Mouse (Mus musculus): ENCODE data around the gene Pip5k1a. TPM values are rescaled to one million over a fixed set of nuclear protein-coding genes. Genes with fewer than 3 reads are reported as not detected.
A peak's percentile ranks its signal among the peaks of the same experiment; 100 is the strongest.

Gene Pip5k1a
- polyA plus RNA-seq, 1 experiment from 2014 or later, result 12.2 TPM

DNA sequence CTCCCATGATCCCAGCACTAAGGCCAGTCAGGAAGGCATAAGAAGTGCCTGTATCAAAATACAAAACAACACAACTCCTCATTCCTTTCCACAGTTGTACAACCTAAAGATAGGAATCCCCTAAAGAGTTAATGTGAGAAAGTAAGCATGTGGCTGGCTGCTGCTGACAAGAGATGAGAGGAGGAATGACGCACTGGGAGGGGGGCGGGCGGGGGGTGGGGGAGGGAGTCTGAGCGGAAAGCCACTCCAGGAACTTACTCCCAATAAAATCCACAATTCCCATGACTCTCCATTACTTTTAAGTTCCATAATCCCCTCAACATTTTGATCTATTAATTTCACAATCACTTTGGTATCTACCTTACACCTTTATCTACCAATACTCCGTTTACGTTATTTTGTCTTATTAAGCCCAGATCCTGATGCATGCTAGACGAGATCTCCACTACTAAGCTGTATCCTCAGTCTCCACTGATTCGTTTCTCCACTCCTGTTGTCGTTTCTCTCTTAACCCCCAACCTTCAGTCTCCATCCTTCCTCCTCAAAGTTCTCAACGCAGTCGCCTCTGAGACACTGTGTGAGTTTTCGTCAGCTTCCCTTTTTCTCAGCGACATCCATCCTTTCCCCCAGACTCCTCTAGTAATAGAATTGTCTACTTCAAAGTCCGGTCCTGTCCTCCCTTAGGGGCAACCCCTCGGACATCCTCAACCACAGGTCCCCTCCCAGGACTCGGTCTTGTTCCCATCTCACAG is 968 bp downstream of the Pip5k1a start:
- WGBS, result 1% methylated on average over 16 of the region's 16 CpGs
- Histone ChIP-seq H3K4me2 (ENCODE audit: low read depth, low read length) (peak overlapping the region; percentile 76), H3K4me1 (ENCODE audit: control insufficient read depth, insufficient read depth, low read length) (peaks cover 10% of the 10 kb centered on the region), H3K9me3 (ENCODE audit: control insufficient read depth, low read length) (no peaks in the 10 kb centered on the region), H3K27me3 (ENCODE audit: control insufficient read depth, insufficient read depth, low read length) (no peaks in the 10 kb centered on the region), H3K9ac (replicated peaks; ENCODE audit: low read depth, low read length) (peak overlapping the region; percentile 93), H3K4me3 (ENCODE audit: low read depth, low read length) (peak overlapping the region; percentile 66), H3K27ac (ENCODE audit: low read depth, low read length) (peak overlapping the region; percentile 79), H3K36me3 (ENCODE audit: control insufficient read depth, insufficient read depth, low read length) (no peaks in the 10 kb centered on the region; the same call in 1 of the 2 replicates)
- ATAC-seq (ENCODE audit: low read depth), result no peak

DNA sequence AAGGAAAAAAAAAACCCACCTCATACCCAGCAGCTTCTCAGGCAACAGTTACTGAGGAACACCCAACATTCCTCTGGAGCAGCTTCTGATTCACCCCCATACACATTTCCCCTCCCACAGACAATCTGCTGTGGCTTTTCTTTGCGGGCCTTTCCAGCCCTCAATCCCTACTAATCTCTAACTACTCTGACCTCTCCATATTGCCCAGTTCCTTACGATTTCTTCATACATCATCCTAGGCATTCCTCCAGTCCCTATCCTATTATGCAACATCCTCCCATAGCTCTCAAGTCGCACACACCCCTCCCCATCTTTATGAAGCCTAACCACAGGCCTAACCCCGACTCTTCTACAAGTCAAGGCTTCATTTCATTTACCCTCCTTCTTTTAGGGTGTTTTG is 1.6 kb downstream of the Pip5k1a start:
- WGBS, result 78% methylated on average over 4 of the region's 4 CpGs
- H3K27me3 ChIP-seq (ENCODE audit: control insufficient read depth, insufficient read depth, low read length), result no peaks in the 10 kb centered on the region
- no peak for ATAC-seq (ENCODE audit: low read depth)

DNA sequence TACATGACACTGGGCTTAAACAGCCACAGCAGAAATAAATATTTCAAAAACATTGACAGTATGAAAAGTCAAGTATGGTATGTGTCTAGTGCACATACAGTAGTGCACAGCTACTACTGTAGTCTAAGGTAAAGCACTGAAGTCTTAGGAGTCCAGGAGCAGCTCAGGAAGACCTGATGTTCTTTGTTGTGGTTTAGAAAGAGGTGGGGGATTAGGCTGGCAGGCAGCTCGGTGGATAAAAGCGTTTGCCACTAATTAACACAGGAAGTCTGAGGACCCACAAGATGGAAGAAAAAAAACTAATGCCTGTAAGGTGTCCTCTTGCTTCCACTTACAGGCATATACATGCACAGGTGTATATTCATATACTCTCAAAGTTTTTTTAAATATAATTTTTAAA is 5.9 kb downstream of the Pip5k1a start:
- ATAC-seq (ENCODE audit: low read depth), result no peak
- WGBS, result 58% methylated on average over 2 of the region's 2 CpGs
- H3K9me3 ChIP-seq (ENCODE audit: control insufficient read depth, low read length), result no peaks in the 10 kb centered on the region

More for the DNA sequence above, 1.6 kb downstream of the Pip5k1a start:
- Histone ChIP-seq H3K9ac (replicated peaks; ENCODE audit: low read depth, low read length) (peak overlapping the region; percentile 93), H3K27ac (ENCODE audit: low read depth, low read length) (no peak overlapping the region), H3K4me3 (ENCODE audit: low read depth, low read length) (peak overlapping the region; percentile 66), H3K4me2 (ENCODE audit: low read depth, low read length) (peak overlapping the region; percentile 76), H3K4me1 (ENCODE audit: control insufficient read depth, insufficient read depth, low read length) (peaks cover 10% of the 10 kb centered on the region), H3K36me3 (ENCODE audit: control insufficient read depth, insufficient read depth, low read length) (no peaks in the 10 kb centered on the region; the same call in 1 of the 2 replicates), H3K9me3 (ENCODE audit: control insufficient read depth, low read length) (no peaks in the 10 kb centered on the region)

DNA sequence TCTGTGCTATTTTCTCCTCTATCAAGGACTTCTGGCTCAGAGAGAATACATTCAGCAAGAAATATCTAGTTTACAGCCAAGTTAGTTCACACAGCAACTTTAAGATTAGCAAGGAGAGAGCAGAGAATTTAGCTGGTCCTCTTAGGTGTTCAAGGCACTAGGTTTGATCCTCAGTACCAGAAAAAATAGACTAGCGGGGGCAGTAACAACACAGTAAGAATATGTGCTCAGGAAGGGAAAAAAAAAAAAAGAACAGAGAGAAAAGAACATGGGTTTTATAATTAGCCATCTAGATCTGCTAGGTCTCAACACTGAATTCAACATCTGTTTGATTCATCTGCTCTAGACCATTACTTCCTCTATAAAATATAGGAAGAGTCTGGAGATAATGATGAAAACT is 18.7 kb downstream of the Pip5k1a start:
- no peak overlapping the region for H3K27ac ChIP-seq (ENCODE audit: low read depth, low read length)
- no peak for ATAC-seq (ENCODE audit: low read depth)
- WGBS, result 93% methylated on average over 1 of the region's 1 CpGs
- no peaks in the 10 kb centered on the region for H3K4me1 ChIP-seq (ENCODE audit: control insufficient read depth, insufficient read depth, low read length)
- no peaks in the 10 kb centered on the region for H3K27me3 ChIP-seq (ENCODE audit: control insufficient read depth, insufficient read depth, low read length)
- no peaks in the 10 kb centered on the region for H3K36me3 ChIP-seq (ENCODE audit: control insufficient read depth, insufficient read depth, low read length)
- H3K9ac ChIP-seq (replicated peaks; ENCODE audit: low read depth, low read length), result no peak overlapping the region
- no peak overlapping the region for H3K4me3 ChIP-seq (ENCODE audit: low read depth, low read length)
- no peaks in the 10 kb centered on the region for H3K9me3 ChIP-seq (ENCODE audit: control insufficient read depth, low read length)
- H3K4me2 ChIP-seq (ENCODE audit: low read depth, low read length), result no peak overlapping the region

More for the DNA sequence above, 5.9 kb downstream of the Pip5k1a start:
- H3K4me3 ChIP-seq (ENCODE audit: low read depth, low read length), result no peak overlapping the region
- no peak overlapping the region for H3K27ac ChIP-seq (ENCODE audit: low read depth, low read length)
- no peak overlapping the region for H3K4me2 ChIP-seq (ENCODE audit: low read depth, low read length)
- peaks cover 7% of the 10 kb centered on the region; the same call in 1 of the 2 replicates for H3K36me3 ChIP-seq (ENCODE audit: control insufficient read depth, insufficient read depth, low read length)
- H3K9ac ChIP-seq (replicated peaks; ENCODE audit: low read depth, low read length), result no peak overlapping the region
- no peaks in the 10 kb centered on the region for H3K27me3 ChIP-seq (ENCODE audit: control insufficient read depth, insufficient read depth, low read length)
- H3K4me1 ChIP-seq (ENCODE audit: control insufficient read depth, insufficient read depth, low read length), result peaks cover 10% of the 10 kb centered on the region

DNA sequence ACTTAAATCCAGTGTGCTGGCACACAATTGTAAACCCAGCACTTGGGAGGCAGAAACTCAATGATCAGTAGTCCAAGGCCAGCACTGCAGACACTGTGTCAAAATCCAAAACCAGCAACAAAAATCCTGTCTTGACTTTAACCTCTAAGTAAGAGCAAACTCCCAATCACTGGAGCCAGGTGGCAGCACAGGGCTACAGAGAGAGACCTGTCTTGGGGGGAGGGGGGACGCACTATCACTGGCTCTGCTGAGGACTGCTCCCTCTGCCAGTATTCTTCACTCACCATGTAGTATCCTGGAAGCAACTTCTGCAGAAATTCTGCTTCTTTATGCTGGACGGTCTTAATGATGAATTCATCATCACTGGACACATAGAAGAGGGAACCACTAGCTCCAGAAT is 35.1 kb downstream of the Pip5k1a start:
- no peak overlapping the region for H3K4me2 ChIP-seq (ENCODE audit: low read depth, low read length)
- H3K36me3 ChIP-seq (ENCODE audit: control insufficient read depth, insufficient read depth, low read length), result peaks cover 70% of the 10 kb centered on the region
- H3K27ac ChIP-seq (ENCODE audit: low read depth, low read length), result no peak overlapping the region
- no peaks in the 10 kb centered on the region for H3K9me3 ChIP-seq (ENCODE audit: control insufficient read depth, low read length)
- H3K9ac ChIP-seq (replicated peaks; ENCODE audit: low read depth, low read length), result no peak overlapping the region
- 91% methylated on average over 2 of the region's 2 CpGs for WGBS
- no peaks in the 10 kb centered on the region for H3K27me3 ChIP-seq (ENCODE audit: control insufficient read depth, insufficient read depth, low read length)
- no peak overlapping the region for H3K4me3 ChIP-seq (ENCODE audit: low read depth, low read length)
- no peaks in the 10 kb centered on the region for H3K4me1 ChIP-seq (ENCODE audit: control insufficient read depth, insufficient read depth, low read length)
- ATAC-seq (ENCODE audit: low read depth), result no peak

DNA sequence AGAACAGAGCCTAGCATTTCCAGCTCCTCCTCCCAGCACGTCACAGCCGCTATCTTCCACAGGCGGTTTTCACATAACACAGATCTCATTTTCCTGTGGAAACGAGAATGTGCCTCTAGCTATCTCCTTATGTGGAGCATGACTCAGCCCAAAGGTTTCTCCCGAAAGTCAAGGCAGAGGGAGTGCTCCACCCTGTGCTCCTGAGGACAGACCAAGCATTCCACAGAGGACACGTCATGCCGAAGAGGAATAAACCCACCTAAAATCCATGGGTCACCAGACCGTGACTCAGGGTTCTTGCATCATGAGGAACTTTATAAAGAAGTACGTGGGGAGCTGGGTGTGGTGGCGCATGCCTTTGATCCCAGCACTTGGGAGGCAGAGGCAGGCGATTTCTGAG is 40.2 kb downstream of the Pip5k1a start:
- H3K4me3 ChIP-seq (ENCODE audit: low read depth, low read length), result no peak overlapping the region
- H3K36me3 ChIP-seq (ENCODE audit: control insufficient read depth, insufficient read depth, low read length), result peaks cover 84% of the 10 kb centered on the region
- H3K27me3 ChIP-seq (ENCODE audit: control insufficient read depth, insufficient read depth, low read length), result no peaks in the 10 kb centered on the region
- H3K9me3 ChIP-seq (ENCODE audit: control insufficient read depth, low read length), result no peaks in the 10 kb centered on the region
- no peak overlapping the region for H3K27ac ChIP-seq (ENCODE audit: low read depth, low read length)
- no peaks in the 10 kb centered on the region for H3K4me1 ChIP-seq (ENCODE audit: control insufficient read depth, insufficient read depth, low read length)
- ATAC-seq (ENCODE audit: low read depth), result no peak
- H3K9ac ChIP-seq (replicated peaks; ENCODE audit: low read depth, low read length), result no peak overlapping the region
- H3K4me2 ChIP-seq (ENCODE audit: low read depth, low read length), result no peak overlapping the region
- 94% methylated on average over 11 of the region's 11 CpGs for WGBS

DNA sequence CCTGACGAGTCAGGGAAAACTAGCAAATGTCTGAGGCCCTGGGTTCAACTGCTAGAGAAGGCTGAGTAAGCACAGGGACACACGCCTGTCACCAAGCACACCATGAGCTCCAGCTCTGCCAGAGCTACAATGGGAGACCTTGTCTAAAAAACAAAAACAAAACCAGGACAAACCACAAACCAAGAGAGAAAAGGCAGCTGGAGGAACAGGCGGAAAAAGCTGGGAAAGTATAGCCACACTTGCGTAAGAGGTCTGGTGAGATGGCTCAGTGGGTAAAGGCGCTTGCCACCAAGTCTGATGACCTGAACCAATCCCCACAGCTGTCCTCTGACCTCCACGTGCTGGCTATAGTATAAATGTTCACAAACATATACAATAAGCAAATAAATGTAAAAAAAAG is 40.6 kb downstream of the Pip5k1a start:
- no peak for ATAC-seq (ENCODE audit: low read depth)
- H3K9me3 ChIP-seq (ENCODE audit: control insufficient read depth, low read length), result no peaks in the 10 kb centered on the region
- H3K4me2 ChIP-seq (ENCODE audit: low read depth, low read length), result no peak overlapping the region
- peaks cover 84% of the 10 kb centered on the region for H3K36me3 ChIP-seq (ENCODE audit: control insufficient read depth, insufficient read depth, low read length)
- no peak overlapping the region for H3K4me3 ChIP-seq (ENCODE audit: low read depth, low read length)
- H3K9ac ChIP-seq (replicated peaks; ENCODE audit: low read depth, low read length), result no peak overlapping the region
- no peak overlapping the region for H3K27ac ChIP-seq (ENCODE audit: low read depth, low read length)
- H3K27me3 ChIP-seq (ENCODE audit: control insufficient read depth, insufficient read depth, low read length), result no peaks in the 10 kb centered on the region
- 94% methylated on average over 6 of the region's 6 CpGs for WGBS
- H3K4me1 ChIP-seq (ENCODE audit: control insufficient read depth, insufficient read depth, low read length), result no peaks in the 10 kb centered on the region

DNA sequence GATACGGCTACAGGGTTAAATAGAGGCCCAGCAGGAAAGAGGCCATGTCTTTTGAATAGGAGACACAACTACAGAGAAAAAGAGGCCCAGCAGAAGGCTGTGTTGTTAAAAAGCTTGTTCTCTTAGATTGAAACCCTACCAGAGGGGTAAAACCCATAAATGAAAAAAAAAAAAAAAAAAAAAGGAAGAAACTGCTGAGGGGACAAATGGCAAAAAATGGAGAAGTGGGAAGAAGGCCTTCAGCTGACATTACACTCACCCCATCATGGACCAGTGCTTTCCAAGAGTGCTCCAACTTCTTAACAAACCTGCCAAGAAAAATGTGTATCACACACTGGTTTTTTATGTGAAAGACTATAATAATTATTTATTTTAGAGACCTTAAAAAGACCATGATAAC is 41.2 kb downstream of the Pip5k1a start:
- no peak overlapping the region for H3K4me3 ChIP-seq (ENCODE audit: low read depth, low read length)
- no peak for ATAC-seq (ENCODE audit: low read depth)
- no peaks in the 10 kb centered on the region for H3K27me3 ChIP-seq (ENCODE audit: control insufficient read depth, insufficient read depth, low read length)
- 78% methylated on average over 1 of the region's 1 CpGs for WGBS
- H3K36me3 ChIP-seq (ENCODE audit: control insufficient read depth, insufficient read depth, low read length), result peaks cover 84% of the 10 kb centered on the region
- no peak overlapping the region for H3K27ac ChIP-seq (ENCODE audit: low read depth, low read length)
- no peaks in the 10 kb centered on the region for H3K9me3 ChIP-seq (ENCODE audit: control insufficient read depth, low read length)
- no peak overlapping the region for H3K4me2 ChIP-seq (ENCODE audit: low read depth, low read length)
- H3K4me1 ChIP-seq (ENCODE audit: control insufficient read depth, insufficient read depth, low read length), result no peaks in the 10 kb centered on the region
- no peak overlapping the region for H3K9ac ChIP-seq (replicated peaks; ENCODE audit: low read depth, low read length)

DNA sequence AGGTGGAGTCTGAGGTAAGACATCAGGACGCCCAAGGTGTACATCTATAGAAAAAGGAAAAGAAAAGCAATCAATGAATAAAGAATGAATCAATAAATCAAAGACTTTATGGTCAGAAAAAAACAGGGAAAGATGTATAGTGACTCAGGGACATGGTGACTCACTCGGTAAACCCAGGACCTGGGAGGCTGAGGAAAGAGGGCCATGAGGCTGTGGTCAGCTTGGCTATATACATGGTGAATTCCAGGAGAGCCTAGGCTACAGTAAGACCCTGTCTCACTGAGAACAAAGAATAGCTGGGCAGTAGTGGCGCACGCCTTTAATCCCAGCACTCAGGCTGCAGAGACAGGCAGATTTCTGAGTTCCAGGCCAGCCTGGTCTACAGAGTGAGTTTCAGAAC is 43.0 kb downstream of the Pip5k1a start:
- no peak overlapping the region for H3K4me3 ChIP-seq (ENCODE audit: low read depth, low read length)
- WGBS, result 95% methylated on average over 4 of the region's 4 CpGs
- no peak overlapping the region for H3K4me2 ChIP-seq (ENCODE audit: low read depth, low read length)
- H3K9ac ChIP-seq (replicated peaks; ENCODE audit: low read depth, low read length), result no peak overlapping the region
- no peaks in the 10 kb centered on the region for H3K9me3 ChIP-seq (ENCODE audit: control insufficient read depth, low read length)
- peaks cover 86% of the 10 kb centered on the region for H3K36me3 ChIP-seq (ENCODE audit: control insufficient read depth, insufficient read depth, low read length)
- no peak for ATAC-seq (ENCODE audit: low read depth)
- no peak overlapping the region for H3K27ac ChIP-seq (ENCODE audit: low read depth, low read length)
- H3K4me1 ChIP-seq (ENCODE audit: control insufficient read depth, insufficient read depth, low read length), result no peaks in the 10 kb centered on the region
- no peaks in the 10 kb centered on the region for H3K27me3 ChIP-seq (ENCODE audit: control insufficient read depth, insufficient read depth, low read length)

Measured in neural tube, embryonic 14.5 days (tissue).